Mouse (Mus musculus): ENCODE results near the gene Olfr61.
"Not testable (repeated sequence)": the region's sequence is repeated elsewhere in the genome, so short reads cannot be mapped to it uniquely, and the experiment has no call there.

Olfr61 gene

GRCm38 (mm10) chr7:140628670-140629069 lies at the start of gene Olfr61:
Gene Olfr61 (plus strand): TSS chr7:140628970.
- DNase-seq (ENCODE audit: low spot score), result not testable (repeated sequence)

DNA sequence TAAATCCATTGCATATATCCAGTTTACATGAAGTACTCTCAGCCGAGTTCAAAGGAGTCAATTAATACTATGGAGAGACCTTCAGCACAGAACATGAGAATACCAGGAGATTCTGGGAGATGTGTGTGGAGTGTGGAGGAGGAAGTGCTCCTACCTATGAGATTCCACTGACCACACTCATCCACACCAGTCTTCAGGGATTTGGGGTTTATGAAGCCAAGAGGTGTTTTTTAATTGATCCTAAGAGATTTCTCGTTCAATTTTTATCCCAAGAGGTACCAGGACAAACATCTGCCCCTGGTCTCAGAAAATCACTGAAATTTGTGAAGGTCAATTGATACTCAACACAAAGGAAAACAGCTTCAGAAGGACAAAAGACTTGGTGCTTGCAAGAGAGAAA lies 27.8 kb upstream of the Olfr61 start, which contains the start of gene Olfr46:
Gene Olfr46, plus strand, starts transcription at position 301 of the 400 bp plus-strand sequence.
- DNase-seq (ENCODE audit: low spot score), result not testable (repeated sequence)

GRCm38 (mm10) chr7:140630559-140630958 lies 1.8 kb downstream of the Olfr61 start:
- DNase-seq (ENCODE audit: low spot score), result no peak

DNA sequence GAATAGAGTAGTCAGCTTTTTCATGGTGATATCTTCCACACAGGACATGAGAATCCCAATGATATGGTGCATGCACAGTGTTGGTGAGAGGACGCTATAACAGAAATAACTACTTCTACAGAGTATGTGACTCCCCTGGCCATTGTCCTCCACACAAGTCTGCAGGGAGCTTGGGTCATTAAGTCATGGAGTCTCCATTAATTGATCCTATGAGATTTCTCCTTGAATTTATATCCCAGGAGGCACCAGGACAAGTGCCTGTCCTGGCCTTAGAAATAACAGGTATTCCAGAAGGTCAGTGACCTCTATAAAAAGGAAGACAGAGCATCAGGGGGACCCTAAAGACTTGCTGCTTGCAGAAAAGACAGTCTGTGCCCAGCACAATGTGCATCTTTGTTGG lies 17.4 kb downstream of the Olfr61 start, which contains the start of gene Olfr53:
Gene Olfr53, plus strand, starts transcription at position 301 of the 400 bp plus-strand sequence.
- DNase-seq (ENCODE audit: low spot score), result no peak

DNA sequence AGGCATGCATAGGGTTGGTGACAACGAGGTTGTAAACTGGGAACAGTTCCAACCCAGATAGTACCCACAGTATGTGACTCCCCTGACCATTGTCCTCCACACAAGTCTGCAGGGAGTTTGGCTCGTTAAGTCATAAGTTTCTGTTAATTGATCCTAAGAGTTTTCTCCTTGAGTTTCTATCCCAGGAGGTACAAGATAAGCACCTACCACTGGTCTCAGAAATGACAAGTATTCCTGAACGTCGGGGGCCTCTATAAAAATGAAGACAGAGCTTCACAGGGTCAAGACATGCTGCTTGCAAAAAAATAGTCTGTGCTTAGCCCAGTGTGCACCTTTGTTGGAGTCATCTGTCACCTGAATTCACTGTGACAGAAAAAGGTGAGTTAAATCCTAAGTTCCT lies 30.9 kb downstream of the Olfr61 start, which contains the start of gene Olfr539:
Gene Olfr539, plus strand, starts transcription at position 301 of the 400 bp plus-strand sequence.
- DNase-seq (ENCODE audit: low spot score), result no peak

DNA sequence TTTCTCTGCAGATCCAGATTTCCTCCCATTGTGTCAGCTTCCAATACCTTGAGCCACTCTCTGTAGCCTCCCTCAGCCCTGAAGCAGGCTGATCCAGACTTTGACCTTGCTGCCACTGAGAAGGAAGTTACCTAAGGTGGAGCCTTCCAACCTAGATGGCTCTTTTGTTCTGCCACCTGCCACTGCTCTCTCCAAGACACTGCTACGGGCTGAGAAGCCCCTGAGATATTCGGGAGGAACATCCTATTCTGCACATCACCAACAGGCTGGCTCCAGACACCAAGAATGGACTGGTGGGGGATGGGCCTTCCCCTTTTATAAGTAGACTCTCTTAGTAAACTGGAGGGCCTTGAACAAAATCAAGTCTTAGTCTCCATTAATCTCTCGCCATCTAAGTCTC lies 41.9 kb downstream of the Olfr61 start:
- not testable (repeated sequence) for DNase-seq (ENCODE audit: low spot score)

DNA sequence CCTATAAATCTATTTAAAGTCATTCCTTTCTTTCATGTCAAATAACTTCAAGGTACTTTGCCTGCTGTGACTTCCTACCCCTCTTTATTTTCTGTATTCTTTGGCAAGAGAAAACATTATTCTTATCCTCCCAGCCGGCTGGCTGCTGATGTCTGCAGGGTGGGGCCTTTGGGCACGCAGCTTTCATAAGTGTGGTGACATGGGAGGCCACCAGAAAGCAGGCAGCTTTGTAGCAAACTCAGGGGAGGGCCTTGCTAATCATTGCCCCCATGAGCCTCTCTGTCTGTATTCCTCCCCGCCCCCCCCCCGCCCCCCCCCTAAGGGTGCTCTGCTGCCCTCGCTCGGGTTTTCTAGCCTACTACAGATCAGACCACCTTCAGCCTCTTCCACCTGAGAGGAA lies 47.1 kb downstream of the Olfr61 start:
- no peak for DNase-seq (ENCODE audit: low spot score)

DNA sequence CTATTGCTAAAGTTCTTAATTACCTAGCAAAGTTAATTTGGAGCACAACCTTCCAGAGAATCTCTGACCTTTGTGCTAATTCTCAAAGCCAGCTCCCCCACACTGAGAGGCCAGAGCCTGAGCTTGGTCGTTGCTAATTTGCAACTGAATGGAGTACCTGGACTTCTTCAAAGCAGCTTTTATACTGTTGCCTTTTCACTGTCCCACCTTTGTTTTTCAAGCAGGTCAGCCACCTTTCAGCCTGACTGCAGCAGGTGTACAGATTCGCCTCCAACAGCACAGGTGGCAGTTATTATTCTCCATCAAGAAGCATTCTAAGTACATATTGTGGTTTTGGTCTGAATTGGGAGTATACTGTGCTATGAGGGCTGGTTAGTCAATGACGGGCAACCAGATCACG lies 50.8 kb downstream of the Olfr61 start:
- DNase-seq (ENCODE audit: low spot score), result not testable (repeated sequence)

DNA sequence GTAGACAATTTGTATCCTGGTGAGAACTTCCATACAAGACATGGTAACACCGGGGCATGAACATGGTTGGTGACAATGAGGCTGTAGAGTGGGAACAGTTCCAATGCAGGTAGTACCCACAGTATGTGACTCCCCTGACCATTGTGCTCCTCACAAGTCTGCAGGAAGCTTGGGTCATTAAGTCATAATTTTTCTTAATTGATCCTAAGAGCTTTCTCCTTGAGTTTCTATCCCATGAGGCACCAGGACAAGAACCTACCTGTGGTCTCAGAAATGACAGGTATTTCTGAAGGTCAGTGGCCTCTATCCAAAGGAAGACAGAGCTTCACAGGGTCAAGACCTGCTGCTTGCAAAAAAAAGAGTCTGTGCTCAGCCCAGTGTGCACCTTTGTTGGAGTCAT lies 52.9 kb downstream of the Olfr61 start, which contains the start of gene Olfr45:
Gene Olfr45, plus strand, starts transcription at position 301 of the 400 bp plus-strand sequence.
- DNase-seq (ENCODE audit: low spot score), result no peak

All from yolk sac, embryonic 10.5 days (tissue).